Mouse (Mus musculus) liver, adult (tissue): ENCODE results near the gene 3110009E18Rik.

Experiments
- GATA4 ChIP-seq: IDR thresholded peaks from 2 replicates; pipeline ENCODE4 v1.6.1; 2014; ENCODE audit warnings: mild to moderate bottlenecking, low read length; ENCODE audit not compliant: insufficient replicate concordance

Gene 3110009E18Rik

DNA sequence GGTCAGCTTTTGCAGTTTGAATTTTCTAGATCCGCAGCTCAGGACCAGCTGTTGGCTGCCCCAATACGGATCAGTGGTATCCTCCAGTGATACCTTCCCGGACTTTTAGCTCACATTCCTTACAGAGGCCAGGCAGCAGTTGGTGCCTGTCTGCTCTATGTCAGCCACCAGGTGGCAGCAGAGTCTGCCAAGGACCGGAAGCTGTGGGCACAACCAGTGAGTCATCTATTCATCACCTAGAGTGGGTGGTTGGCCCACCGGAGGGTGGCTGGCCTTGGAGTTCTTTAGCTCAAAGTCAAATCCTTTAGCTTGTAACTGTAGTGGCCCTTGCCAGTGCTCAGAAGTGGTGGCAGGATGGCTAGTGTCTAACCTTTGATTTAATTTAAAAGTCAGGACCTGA, 76.2 kb downstream of the 3110009E18Rik start:
- TF ChIP-seq GATA4, result no peak

DNA sequence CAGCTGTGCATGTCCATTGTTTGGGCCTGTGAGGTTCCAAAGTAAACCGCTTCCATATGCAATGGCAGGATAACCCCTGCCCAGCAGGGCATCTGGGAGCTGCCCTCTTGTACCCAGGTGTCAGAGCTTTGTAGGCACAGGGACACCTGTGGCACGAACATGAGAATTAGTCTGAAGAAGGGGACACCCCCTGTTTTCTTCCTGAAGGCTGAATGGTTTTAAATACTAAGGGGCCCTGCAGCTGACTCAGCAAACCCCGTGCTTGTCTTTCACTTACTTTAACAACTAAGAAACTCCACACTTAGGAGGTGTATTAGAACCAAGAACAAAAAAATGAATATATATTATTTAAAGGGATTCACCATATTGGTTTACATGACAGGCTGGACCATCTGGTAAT, 77.2 kb downstream of the 3110009E18Rik start:
- TF ChIP-seq GATA4, result no peak

DNA sequence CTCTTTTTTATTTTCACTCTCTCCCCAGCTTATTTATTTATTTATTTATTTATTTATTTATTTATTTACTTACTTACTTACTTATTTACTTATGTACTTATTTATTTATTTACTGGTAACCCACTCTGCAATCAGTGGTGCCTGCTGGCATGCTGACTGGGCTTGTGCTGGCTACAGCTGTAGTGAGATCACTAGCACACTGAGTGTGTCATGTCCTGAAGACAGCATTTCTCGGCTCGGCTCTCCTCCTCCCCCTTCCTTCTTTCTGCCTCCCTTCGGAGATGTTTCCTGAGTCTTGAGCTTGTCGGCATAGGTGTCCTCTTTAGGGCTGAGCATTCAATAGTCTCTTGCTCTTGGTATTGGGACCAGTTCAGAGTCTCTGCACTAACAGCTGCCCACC, 78.0 kb downstream of the 3110009E18Rik start:
- TF ChIP-seq GATA4, result no peak

DNA sequence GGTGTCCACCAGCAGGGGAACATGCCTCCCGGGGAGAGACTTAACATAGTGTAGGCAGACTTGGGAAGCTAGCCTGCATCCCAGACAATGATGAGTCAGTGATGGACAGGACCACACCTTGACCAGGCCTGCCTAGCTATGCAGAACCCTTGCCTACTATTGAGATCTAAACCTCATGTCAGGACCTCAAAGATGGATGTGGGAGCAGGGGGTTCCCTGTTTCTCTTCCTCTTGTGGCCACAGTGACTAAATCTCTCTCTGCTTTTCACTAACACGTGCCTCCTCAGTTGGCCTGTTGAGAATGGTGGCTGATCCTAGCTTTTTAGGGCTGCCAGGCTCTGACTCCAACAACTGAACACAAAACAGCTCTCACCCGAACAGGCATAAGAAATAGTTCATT, 81.6 kb downstream of the 3110009E18Rik start:
- no peak for TF ChIP-seq GATA4

DNA sequence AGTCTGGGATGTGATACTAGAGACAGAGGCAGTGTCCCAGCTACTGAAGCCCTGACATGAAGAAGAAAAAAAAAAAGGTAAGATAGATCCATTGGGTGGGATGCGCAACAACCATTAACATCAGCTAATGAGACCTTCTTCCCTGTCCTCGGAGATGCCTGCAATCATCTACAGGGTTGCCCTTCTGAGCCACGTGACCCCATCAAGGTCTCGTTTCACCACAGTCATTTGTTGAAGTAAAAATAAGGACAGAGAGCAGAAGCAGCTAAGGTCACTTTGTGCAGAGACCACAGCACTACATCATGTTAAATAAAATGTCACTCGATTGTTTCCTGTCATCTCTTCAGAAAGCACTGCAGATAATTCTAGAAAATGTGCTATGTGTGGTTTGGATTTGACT, 82.8 kb downstream of the 3110009E18Rik start:
- no peak for TF ChIP-seq GATA4

DNA sequence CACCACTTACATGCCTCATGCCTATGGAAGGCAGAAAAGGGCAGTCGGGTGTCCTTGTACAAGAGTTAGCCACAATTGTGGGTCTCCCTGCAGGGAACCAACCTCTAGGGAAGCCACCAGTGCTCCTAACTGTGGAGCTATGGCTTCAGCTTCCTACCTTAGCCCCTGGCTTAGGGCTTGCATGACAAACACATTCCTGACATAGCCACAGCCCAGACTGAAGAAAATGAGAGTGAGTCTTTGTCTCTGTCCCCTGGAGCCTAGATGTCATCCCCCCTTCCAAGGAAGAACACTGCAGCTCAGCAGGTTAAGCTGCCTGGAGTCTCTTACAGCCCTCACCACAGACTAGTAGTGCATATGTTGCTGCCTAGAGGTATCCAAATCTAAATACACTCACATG, 83.8 kb downstream of the 3110009E18Rik start:
- no peak for TF ChIP-seq GATA4

DNA sequence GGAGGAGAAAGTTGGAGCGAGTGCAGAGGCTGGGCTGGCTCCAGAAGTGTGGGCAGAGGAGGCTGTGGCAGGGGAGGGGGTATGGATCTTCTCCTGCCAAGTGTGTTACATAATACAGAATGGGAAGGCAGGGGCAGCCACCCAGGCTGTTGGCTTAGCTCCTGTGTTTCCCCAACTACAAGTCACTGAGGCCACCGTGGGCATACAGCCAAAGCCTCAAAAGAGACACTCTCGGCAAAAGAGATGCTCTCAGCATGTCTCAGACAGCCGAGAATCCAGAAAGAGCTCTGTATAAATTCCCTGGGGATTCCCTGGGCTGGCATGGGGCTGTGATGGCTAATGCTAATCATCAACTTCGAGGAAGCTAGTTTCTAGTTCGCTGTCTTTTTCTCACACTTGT, 86.6 kb downstream of the 3110009E18Rik start:
- no peak for TF ChIP-seq GATA4

DNA sequence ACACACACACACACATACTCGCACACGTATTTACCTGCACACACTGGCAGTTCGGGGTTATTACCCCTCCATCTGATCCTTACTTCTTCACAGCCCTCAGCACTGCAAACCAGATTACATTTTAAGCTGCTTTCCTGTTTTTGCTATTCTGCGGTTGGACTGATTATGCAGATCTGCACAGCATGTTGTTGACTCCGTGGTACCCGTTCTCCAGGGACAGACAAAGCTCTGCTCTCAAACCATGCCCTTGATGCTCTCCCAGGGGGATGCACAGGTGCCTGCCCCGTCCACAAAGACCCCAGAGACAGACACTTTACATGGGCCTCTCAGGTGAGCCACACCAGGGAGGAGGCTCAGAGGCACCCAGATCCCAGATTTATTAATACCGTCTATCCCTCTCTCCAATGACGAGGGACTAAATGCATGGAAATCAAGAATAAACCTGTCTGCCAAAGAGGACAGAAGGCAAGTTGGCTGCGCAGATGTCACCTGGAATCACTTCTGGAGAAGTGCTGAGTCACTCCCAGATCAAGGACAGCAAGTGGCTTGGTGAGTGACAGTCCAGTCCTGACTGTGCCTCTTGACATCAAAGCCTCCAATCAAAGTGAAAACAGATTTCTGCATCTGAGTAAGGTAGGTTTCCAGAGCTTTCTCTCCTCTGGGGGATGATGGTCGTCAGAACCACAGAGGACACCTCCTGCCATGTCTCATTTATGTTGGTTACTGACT, 87.7 kb downstream of the 3110009E18Rik start:
- no peak for TF ChIP-seq GATA4

DNA sequence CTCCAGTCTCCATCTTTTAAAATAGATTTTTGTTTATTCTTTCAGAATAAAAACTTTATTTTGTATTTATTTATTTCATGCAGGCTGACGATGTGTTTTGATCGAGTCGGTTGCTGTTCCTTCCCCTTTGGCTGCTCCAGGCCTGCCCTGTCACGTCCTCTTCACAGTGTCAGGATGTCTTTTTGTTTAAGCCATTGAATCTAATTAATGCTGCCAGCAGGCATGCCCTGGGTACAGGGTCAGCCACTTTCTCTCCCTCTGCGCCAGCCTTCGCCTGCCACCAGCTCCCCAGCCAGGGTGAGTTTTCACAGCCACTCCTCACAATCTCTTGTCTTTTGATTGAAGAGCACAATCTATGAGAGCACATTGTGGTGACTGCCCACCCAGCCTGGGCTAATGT, 99.9 kb downstream of the 3110009E18Rik start:
- no peak for TF ChIP-seq GATA4

DNA sequence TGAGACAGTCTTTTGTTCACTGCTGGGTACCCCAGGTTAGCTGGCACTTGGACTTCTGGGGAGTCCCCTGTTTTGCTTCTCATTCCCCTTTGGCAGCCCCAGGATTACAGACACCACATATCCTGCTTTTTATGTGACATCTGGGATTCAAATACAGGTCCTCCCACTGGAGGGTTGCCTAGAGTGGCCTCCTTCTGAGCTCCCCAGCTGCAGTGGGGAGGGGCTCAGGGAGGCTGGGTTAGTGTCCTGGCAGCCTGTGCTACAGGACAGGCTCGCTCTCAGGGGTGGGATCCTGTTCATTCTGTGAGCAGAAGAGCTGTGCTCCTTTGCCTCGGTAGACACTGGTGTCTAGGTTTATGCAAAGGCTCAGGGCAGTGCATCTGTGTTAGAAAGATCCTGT, 100.3 kb downstream of the 3110009E18Rik start:
- TF ChIP-seq GATA4, result no peak

DNA sequence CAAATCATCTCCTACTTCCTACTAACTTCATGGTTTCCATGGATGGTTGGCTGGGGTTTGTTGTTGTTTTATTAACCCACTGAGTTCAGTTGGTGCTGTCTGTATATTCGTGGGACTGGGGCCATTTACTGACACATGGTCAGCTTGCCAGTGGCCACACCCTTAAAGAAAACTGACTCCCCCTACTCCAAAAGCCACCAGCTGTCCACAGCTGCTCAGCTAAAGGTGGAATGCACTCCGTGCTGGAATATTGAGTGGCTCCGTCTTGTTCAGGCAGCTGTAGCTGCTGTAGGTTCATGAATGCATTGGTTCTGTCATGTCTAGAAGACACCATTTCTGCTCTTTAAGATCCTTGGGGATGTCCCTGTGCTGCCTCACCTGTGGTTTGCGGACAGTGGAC, 102.6 kb downstream of the 3110009E18Rik start:
- no peak for TF ChIP-seq GATA4

DNA sequence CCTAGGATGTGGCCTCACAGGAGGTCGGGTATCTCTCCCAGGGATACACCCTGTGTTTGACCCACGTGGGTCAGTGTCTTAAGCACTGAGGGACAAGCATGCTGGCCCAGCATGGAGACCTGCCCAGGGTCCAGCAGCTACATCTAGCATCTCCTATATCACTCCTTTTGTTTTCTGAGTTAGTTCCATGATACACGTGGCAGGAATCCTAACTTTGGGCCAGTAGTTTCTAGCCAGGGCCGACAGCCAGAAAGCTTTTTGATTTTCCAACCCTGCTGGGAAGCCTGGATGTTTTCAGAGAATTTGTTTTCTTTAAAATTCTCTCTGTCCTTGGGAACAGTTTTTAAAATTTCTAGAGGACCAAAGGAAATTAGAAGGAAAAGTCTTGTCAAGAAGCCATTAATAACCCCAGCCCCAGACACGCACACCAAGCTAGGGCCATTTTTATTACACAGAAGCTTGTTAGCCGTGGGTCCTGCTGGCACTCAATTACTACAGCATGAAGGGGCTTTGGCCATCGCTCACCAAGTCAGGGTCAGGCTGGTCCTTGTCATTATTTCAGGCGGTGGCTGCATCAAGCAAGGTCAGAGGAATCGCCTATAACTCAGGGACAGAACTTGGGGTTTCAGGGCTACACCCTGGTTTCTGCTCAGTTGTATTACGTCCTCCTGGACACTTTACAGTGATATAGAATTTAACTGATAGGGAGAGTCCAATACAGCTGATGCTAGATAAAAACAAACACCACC, 108.9 kb downstream of the 3110009E18Rik start:
- no peak for TF ChIP-seq GATA4

DNA sequence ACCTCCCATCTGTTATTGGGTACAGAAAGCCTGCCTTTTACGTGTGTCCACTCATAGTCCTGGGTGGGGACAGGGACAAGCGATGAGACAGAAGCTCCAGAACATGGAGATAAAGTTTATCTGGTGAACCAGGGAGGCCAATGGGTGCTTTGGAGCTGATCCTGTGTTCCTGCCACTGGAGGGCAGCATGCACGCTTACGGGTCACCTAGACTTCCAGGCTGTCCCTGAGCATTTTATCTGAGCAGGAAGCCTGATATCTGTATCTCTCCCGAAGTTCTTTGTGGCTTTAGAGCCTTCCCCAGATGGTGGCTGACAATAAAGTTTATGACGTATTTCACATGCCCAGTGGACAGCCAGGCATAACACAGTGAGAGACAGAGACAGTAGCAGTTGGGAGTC, 110.3 kb downstream of the 3110009E18Rik start:
- no peak for TF ChIP-seq GATA4

DNA sequence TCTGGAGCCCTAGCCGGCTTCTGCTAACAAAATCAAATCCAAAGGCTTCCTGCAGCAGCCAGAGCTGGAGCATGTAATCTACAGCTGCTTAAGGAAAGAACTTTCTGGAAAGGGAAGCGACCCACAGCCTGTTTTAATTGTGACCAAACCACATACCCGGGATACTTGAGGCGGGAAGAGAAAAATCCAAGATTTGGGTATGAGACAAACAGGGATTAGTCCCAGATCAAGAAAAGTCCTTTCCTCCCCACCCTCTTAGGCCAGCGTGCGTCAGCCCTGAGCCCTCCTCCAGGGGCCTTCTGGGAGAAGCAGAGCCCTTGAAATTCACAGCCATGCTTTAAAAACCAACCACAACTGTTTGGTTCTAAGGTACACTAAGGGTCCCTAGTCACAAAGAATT, 111.2 kb downstream of the 3110009E18Rik start:
- TF ChIP-seq GATA4, result no peak

DNA sequence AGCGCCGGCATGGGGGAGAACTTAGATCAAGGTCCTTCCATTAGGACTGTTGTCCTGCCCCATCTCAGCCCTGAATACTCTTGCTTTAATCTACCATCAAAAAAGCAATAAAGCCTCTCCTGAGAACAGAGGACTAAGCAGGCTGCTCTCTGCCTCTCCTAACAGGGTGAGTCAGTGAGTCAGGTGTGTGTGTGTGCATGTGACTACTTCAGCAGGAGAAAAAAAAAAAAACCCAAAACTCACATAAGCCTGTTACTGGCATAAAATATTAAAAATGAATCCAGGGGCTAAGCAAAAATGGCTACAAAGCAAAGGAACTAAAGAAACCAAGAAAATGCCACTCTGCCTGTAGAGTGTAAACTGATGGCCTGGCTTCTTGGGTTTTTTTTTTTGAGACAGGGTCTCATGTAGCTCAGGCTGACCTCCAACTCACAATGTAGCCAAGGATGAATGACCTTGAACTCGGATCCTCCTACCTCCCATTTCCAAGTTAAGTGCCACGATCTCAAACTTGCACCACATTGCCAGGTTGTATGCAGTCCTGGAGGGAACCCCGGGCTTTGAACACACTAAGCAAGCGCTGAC, 114.7 kb downstream of the 3110009E18Rik start:
- TF ChIP-seq GATA4, result no peak

DNA sequence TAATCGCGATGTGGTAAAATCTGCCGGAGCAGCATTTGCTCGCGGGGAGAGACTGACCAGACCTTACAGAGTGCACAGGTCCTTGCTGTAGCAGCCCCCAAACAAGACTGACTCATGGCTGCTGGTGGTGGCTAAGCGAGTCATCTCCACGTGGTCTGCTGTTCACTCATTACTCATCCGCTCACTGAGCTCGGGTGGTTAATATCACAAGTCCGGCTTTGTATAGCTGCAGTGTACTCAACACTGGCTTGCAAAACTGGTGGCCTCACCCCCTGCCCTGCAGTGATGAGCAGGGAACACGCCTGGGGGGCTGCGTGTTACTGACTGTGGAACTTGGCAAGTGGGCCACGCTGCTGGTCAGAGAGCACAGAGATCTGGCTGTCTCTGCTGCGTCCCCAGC, 115.4 kb downstream of the 3110009E18Rik start:
- TF ChIP-seq GATA4, result no peak
